ENCODE assay signal across 16 mouse cellular contexts in genomic region chr1:119074910-119075309, GRCm38 (mm10). TPM values are rescaled to one million over a fixed set of nuclear protein-coding genes. Genes with fewer than 3 reads are reported as not detected.
DNase-seq lines count a peak whose midpoint lies in the region; ATAC-seq and TF ChIP-seq lines count a peak whose summit lies in the region.
"Had no signal": no experiment of that assay in that cellular context is flagged by ENCODE, and none has a peak within 500 bp of the region (broad histone marks: within the 10 kb centered on the region; RNA-seq: fewer than 3 reads in every experiment).

No protein-coding gene starts in this region.

- H3K4me1 ChIP-seq in lung, embryonic 14.5 days (ENCODE audit: insufficient read depth): no peaks in the 10 kb centered on the region
- no peaks in the 10 kb centered on the region for H3K4me1 ChIP-seq in lung, adult 2 months (ENCODE audit: control insufficient read depth, insufficient read depth, low read length)
- H3K4me1 ChIP-seq: midbrain, embryonic 15.5 days had no signal

- no peak overlapping the region for H3K4me3 ChIP-seq in gastrocnemius, adult 2 months
- H3K4me3 ChIP-seq in lung, embryonic 14.5 days (ENCODE audit: low read depth, low read length): no peak overlapping the region
- H3K4me3 ChIP-seq in lung, adult 2 months (replicated peaks; ENCODE audit: extremely low read depth, low read depth, low read length): no peak overlapping the region
- H3K4me3 ChIP-seq: limb, embryonic 12.5 days; midbrain, embryonic 15.5 days; neural tube, embryonic 13.5 days had no signal

- no peak for ATAC-seq in lung, embryonic 14.5 days (ENCODE audit: insufficient read depth)
- ATAC-seq: forebrain, embryonic 14.5 days; midbrain, embryonic 15.5 days had no signal

- DNase-seq in gastrocnemius, adult 2 months: no peak
- DNase-seq in gastrocnemius, postnatal 25 days: no peak
- no peak for DNase-seq in lung, embryonic 14.5 days
- no peak for DNase-seq in lung, adult 2 months
- DNase-seq in A20 (ENCODE audit: low read depth, low spot score): peak; percentile 7
- DNase-seq in brain, embryonic 14.5 days (ENCODE audit: low read depth): no peak
- no peak for DNase-seq in adrenal gland, adult (ENCODE audit: inconsistent age in 2 of 2, low spot score in 1 of 2)
- no peak for DNase-seq in cerebellum, postnatal 36 days
- DNase-seq: adrenal gland, postnatal 25 days; cerebellum, postnatal 14 days; kidney, postnatal 25 days; lung, postnatal 14 days had no signal

- WGBS in lung, embryonic 14.5 days: 51% methylated on average over 6 of the region's 6 CpGs
- 50% methylated on average over 6 of the region's 6 CpGs for WGBS in lung, adult 2 months

- H3K27ac ChIP-seq in gastrocnemius, adult 2 months: no peak overlapping the region
- no peak overlapping the region for H3K27ac ChIP-seq in lung, embryonic 14.5 days (ENCODE audit: low read depth)
- H3K27ac ChIP-seq: limb, embryonic 12.5 days; midbrain, embryonic 15.5 days; neural tube, embryonic 13.5 days had no signal

- intact Hi-C loops in gastrocnemius, adult 2 months (cut with DNase I): no loop called here

- no peak overlapping the region for H3K4me2 ChIP-seq in lung, embryonic 14.5 days
- H3K4me2 ChIP-seq: limb, embryonic 12.5 days; midbrain, embryonic 15.5 days; neural tube, embryonic 13.5 days had no signal

- no peak for TF ChIP-seq POLR2A in lung, adult 2 months (IDR thresholded peaks at IDR 0.05; ENCODE audit: borderline replicate concordance, extremely low read depth, low read depth, low read length)
- TF ChIP-seq POLR2A in brain, embryonic 14.5 days (IDR thresholded peaks at IDR 0.05; ENCODE audit: borderline replicate concordance, extremely low read depth, insufficient read depth, insufficient read length, poor library complexity, severe bottlenecking): no peak

- H3K36me3 ChIP-seq in lung, embryonic 14.5 days (ENCODE audit: insufficient read depth): no peaks in the 10 kb centered on the region
- H3K36me3 ChIP-seq: limb, embryonic 12.5 days; midbrain, embryonic 15.5 days; neural tube, embryonic 13.5 days had no signal

- no peaks in the 10 kb centered on the region for H3K9me3 ChIP-seq in lung, embryonic 14.5 days (ENCODE audit: low read depth, low read length)
- H3K9me3 ChIP-seq: limb, embryonic 12.5 days; midbrain, embryonic 15.5 days; neural tube, embryonic 13.5 days had no signal

- TF ChIP-seq CTCF in gastrocnemius, adult 2 months (IDR thresholded peaks at IDR 0.05): peak; percentile 28
- peak; percentile 29; the same call in 1 of the 2 replicates for TF ChIP-seq CTCF in lung, embryonic 14.5 days (IDR thresholded peaks at IDR 0.05; ENCODE audit: low read depth)
- no peak for TF ChIP-seq CTCF in lung, adult 2 months (IDR thresholded peaks at IDR 0.05; ENCODE audit: insufficient read depth, low read length)
- TF ChIP-seq CTCF in brain, embryonic 14.5 days (IDR thresholded peaks at IDR 0.05; ENCODE audit: borderline replicate concordance, extremely low read depth, insufficient read depth, insufficient read length): peak; percentile 31; the same call in 1 of the 2 replicates

- peaks cover 23% of the 10 kb centered on the region for H3K27me3 ChIP-seq in lung, embryonic 14.5 days (ENCODE audit: insufficient read depth, low read length)
- H3K27me3 ChIP-seq: midbrain, embryonic 15.5 days had no signal

- H3K9ac ChIP-seq in lung, embryonic 14.5 days: no peak overlapping the region
- H3K9ac ChIP-seq: limb, embryonic 12.5 days; midbrain, embryonic 15.5 days; neural tube, embryonic 13.5 days had no signal

RNA-seq across cellular contexts. Expression of gene Gli2, which starts 21.5 kb away (rescaled TPM):
- 1 to 10 TPM in 1 of 2 experiments, under 1 TPM in 1; 0.94 to 1.4 TPM for total RNA-seq in gastrocnemius, adult 2 months (2021)
- total RNA-seq in gastrocnemius, postnatal 25 days (2021): 1 to 10 TPM; 1.4 to 1.5 TPM
- polyA plus RNA-seq in lung, embryonic 14.5 days (2014; fragmentation: Nextera tagmentation; extraction: Ambion mirVana): 13.4 and 15.1 TPM in 2 replicates
- polyA plus RNA-seq in lung, adult 2 months (2012; rRNA removed): 4.1 and 4.4 TPM in 2 replicates
- 6.4 and 8.3 TPM in 2 replicates for polyA plus RNA-seq in brain, embryonic 14.5 days (2012; rRNA removed)
